Mouse (Mus musculus) T-helper 17 cell (primary cell): Measurements from ENCODE around the gene Akap13.

Source experiments
- in situ Hi-C, 2 experiments: fragments of 300-600 bp; cut with MboI, MseI; formaldehyde crosslinking; loops; 1 replicate in 1 of 2; 2 replicates in 1 of 2; pipeline ENCODE4 v1.15.1; 2025; ENCODE audit warnings: high pct_unique_total_duplicates in 2 of 2

Gene Akap13

DNA sequence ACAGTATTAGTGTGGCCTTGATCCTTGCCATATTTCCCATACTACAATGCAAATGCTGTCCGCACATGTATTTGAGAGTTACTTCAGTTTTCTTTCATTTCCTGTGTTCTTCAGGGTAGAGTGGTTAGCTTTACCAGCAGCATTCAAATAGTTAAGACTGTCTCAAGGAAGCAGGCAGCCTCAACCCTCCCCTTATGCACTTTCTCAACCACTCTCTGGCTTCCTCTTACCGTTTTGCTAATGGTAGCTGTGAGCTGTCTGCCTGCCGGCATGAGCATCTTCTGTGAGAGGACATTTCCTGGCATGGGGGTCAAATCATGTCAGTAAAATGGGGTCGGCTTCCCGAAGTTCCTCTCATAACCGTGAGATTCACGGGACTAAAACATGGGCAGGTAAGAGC is 246.4 kb downstream of the Akap13 start:
- in situ Hi-C loops = no loop called here

DNA sequence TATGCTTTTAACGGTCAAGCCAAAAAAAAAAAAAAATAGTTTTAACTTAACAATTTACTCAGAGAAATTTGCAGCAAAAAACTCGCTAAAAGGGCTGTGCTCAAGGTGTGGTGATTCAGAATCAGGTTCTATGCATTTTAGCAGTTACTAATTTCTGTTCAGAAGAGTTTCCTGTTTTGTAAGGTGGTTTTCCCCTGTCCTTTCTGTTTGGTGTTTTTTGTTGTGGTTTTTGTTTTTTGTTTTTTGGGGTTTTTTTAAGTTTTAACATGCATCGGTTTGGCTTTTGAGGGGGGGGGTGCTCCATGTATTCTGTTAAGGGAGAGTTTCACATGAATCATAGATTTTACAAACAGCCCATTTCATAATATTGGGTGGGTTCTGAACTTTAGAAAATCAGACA is 247.0 kb downstream of the Akap13 start:
- in situ Hi-C loops = no loop called here

DNA sequence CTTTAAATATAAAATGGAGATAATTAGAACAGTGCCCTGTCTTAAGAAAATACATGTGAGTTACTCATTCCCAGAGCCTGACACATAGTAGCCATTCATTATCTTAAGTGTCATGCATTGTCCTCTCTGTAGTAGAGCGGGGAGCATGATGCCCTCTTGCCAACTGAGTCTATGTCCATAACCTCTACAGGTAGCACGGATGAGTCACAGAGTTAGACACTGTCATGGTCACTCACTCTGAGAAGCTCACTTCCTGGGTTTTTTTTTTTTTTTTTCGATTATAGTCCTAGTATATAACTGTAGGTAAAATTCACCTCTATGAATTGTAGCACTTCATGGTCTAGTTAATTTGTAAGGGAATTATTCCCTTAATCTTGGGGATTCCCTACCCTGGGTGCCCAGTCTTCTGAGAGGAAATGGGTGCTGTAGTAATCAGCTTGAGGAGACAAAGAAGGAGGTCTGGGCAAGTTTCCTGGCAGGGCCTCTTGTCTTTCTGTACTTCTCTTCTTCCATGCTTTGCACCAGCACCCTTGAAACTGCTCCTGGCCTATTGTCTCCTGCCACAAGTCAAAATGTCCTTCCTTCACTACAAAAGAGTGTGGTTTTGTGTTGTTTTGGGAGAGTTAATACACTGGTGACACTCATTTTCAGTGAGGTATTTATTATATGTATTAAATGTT is 247.8 kb downstream of the Akap13 start:
- in situ Hi-C loops = no loop called here

DNA sequence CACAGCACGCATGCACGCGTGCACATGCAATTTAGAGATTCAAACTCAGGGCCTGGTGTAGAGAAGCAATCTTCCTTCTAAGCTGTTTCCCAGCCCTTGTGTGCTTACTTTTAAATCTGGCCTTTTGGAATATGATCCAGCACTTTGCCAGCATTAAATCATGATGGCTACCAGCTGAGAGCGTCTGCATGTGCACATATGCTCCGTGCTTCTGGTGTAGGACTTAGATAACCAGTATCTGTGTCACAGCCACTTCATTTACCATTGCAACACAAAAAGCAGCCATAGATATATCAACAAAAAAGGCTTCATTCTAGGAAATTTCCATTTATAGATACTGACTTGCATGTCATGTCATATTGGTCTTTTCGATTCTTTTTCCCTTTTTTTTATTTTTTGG is 249.5 kb downstream of the Akap13 start:
- in situ Hi-C loops = no loop called here

DNA sequence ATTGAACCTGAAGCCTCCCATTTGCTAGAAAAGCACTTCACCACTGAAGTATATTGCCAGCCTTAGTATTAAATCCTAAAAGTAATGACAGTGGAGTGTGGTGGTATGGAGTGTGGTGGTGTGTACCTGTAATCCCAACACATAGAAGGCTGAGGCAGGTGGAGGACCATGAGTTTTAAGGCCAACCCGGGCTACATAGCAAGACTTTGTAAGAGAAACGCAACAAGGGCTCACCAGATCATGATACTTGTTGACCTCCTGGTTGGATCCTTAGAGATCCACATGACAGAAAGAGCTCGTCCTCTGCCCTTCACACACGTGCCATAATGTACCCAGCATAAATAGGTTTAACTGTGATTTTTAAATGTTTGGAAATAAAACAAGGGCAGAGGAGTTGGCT is 254.6 kb downstream of the Akap13 start:
- in situ Hi-C loops = no loop called here

DNA sequence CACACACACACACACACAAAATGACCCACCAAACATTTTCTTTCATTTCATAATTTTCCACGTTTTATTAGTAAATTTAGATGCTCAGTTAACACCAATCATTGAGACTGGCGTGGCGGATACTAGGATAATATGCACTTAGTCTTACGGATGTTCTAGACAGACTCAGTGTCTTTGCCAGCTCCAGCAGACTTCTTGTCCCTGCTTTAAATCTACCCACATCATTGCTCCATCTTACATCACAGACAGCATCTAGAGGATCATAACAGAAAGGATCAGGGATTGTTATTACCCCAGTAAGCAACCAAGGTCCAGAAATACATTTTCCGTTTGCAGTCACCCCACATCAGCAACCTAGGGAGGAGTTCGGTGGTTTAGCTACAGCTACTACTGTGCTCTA is 255.6 kb downstream of the Akap13 start:
- in situ Hi-C loops = no loop called here

DNA sequence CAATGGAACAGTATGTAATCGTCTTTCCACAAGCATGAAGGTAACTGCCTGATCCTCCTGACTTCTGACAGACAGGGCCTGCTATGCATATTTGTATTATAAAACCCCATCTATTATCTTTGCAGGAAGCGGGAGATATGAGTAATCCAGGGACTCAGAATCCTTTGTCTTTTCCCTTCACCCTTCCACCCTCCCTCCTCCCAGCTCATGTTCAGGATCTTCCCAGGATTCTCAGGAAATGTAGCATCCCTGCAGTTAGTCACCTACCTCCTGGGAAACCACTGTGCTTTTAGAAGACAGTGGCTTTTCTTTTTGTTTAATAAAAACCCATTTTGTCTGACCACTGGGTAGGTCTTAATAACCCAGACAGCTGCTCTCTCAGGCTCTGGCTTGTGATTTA is 256.1 kb downstream of the Akap13 start:
- in situ Hi-C loops = no loop called here

DNA sequence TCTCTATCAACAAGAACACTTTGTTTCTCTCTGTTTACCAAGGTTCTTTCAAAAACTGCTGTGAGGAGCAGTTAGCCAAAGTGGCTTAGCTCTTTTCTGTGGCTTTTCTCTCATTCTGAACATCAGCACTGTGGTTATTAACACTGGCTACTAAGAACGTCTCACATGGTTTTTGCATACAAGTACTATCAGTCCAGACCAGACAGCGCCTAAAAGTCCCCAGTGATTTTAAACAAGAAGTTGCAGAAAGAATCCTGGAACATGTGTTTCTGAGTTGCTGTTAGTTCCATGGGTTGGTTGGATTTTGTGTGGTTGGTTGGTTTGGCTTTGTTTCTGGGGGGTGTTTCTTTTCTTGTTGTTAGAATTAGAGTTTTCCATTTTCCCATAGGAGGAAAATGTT is 257.5 kb downstream of the Akap13 start:
- in situ Hi-C loops = no loop called here

DNA sequence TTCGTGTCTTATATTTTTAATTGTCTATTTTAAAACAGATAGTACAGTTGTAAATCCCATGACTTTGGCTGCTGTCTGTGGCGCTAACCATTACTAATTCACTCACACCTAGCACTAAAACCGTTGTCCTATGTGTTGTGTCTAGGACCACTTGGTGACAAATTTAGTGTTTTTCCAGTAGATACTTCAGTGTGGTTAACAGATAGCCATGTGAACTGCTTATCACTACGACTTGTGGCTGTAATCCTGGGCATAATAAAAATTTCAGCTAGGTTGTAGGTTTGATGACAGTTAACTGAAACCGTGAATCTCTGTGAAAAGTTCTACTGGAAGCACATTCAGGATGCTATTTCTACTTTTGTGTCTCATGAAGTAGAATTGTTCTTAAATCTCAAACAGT is 258.6 kb downstream of the Akap13 start:
- in situ Hi-C loops = no loop called here

DNA sequence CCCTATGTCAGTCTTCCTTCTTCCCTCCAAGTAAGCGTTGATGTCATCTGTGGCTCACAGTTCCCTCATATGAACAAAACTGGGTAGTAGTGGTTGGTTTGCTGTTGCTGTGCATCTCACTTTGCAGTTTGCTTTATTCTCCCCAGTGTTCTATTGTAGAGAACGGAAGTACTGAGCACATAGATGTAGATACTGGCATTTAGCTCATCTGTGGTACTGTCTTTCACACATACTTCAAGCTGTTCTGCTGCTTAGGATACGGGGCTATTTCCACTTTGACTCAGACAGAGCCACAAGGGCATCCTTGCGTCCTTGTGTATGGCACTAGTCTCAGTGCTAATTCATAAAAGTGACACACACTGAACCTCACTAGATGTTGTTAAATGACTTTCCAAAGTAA is 259.7 kb downstream of the Akap13 start:
- in situ Hi-C loops = loop anchor here in 1 of 2 experiments (5.0 kb wide), 1 partner anchor 73 kb away; no protein-coding TSS in a partner anchor

DNA sequence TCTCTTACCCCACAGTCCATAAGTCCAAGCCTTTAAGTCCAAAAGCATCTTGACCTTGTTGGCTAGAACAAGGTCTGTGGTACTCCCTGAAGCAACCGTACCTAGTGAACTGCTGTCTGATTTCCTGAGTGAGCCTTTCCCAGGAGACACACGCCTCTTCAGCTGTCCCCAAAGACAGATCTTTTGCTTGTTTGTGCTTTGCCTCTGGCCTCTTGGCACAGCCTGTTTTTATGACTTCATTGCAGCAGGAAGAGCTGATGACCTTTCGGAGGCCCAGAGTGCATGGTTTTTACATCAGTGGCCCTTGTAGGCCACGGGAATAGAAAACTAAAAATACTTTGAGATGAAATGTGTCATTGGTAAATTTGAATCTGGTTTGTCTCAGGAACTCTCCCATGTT is 260.6 kb downstream of the Akap13 start:
- in situ Hi-C loops = loop anchor here in 1 of 2 experiments (5.0 kb wide), 1 partner anchor 74 kb away; no protein-coding TSS in a partner anchor

DNA sequence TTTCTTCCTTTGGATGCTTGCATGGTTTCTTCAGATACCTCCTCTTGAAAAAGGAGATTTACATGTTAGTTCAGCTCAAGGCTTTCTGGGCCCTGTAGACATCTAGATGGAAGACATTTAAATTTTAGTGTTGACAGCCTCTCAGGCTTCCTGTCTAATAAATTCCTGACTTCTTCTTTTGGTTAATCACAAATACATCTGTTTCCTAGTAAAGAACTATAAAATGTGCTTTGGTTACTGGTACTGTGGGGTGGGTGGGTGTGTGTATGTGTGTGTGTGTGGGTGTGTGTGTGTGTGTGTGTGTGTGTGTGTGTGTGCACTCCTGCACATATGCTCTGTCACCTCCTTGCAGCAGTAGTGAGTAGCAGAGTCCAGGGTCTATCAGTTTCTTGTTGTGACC is 262.0 kb downstream of the Akap13 start:
- in situ Hi-C loops = loop anchor here in 1 of 2 experiments (5.0 kb wide), 1 partner anchor 75 kb away; no protein-coding TSS in a partner anchor

DNA sequence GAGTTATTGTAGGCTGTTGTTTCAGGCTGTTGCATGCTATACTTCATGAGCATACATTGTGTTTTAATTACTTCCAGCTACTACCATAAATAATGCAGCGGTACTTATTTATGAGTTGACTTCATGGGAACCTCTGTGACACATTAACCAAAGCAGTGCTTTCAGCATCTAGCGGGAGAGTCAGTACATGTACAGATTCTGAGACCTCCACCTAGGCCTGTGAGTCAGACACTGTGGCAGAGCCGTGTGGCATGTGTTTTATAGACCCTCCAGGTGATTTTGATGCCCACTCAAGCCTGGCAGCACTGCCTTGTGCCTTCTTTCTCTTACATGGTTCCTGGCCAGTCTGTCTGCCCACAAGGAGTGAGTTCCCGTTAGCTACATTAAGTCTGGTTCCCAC is 266.0 kb downstream of the Akap13 start:
- in situ Hi-C loops = no loop called here

DNA sequence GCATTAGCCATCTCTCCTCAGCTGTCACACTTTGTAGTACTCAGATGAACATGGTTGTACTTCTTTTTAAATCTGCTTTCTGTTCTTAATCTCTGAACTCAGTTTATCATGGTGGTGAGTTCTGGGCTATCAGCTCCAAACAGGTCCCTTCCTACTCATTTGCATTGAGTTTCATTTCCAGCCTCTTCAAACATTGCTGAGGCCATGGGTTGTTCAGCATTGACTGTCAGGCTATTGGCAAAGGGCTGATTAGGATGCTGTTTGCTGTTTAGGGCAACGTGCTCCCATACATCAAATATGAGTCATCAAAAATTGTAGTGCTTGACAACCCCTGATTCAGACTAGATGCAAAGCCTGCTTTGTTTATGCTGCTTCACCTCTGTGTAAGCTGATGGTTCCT is 268.7 kb downstream of the Akap13 start:
- in situ Hi-C loops = no loop called here

DNA sequence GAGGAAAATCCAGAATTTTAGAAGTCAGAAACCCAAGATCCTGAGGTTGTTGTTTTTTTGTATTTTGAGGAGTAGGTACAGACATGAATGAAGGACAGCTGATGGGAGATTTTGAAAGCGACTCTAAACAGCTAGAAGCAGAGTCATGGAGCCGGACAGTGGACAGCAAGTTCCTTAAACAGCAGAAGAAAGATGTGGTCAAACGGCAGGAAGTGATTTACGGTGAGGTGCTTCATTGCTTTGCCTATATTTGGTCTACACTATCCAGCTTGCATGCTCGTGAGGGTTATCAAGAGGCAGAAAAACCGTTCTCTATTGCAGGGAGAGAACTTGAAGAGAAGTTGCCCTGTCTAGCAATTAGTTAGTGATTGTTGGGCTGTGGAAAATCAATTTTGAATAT is 270.6 kb downstream of the Akap13 start:
- in situ Hi-C loops = no loop called here

DNA sequence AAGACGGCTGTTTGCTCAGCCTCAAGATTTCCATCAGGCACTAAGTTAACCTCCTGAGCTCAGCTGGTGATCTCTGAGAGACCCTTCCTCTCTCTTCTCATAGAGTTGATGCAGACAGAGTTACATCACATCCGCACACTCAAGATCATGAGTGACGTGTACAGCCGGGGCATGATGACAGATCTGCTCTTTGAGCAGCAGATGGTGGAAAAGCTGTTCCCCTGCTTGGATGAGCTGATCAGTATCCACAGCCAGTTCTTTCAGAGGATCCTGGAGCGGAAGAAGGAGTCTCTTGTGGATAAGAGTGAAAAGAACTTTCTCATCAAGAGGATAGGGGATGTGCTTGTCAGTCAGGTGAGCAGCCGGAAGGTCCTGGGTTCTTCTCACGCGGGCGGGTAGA is 271.5 kb downstream of the Akap13 start:
- in situ Hi-C loops = no loop called here

DNA sequence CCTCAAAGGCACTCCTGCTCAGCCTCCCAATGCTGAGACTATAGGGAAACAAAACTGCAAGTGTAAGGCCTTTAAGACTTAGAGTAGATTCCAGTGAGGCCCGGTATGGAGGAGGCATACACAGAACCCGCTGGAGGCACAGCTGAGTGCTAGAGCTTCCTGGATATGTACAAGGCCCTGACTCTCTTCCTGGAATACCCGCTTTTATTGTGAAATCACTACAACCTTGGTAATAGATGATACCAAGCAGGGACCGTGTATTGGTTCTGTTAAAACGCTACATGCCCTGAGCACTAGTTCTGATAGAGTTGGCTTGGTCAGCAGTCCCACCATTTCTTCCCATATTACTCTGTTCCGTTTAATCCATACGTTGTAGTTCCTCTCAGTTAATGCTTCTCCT is 274.3 kb downstream of the Akap13 start:
- in situ Hi-C loops = loop anchor here in 1 of 2 experiments (10.0 kb wide), 1 partner anchor 595 kb away; no protein-coding TSS in a partner anchor

DNA sequence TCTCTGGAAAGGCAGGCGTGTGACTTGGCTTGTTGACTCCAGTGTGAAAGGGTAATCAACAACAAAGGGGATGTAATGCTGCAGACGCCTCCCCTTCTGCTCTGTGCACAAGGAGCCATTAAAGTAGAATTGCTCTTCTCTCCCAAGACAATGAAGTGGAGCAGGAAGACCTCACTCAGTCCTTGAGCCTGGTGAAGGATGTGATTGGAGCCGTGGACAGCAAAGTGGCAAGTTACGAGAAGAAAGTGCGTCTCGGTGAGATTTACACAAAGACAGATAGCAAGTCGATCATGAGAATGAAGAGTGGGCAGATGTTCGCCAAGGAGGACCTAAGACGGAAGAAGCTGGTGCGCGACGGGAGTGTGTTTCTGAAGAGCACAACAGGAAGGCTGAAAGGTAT is 274.9 kb downstream of the Akap13 start:
- in situ Hi-C loops = loop anchor here in 1 of 2 experiments (10.0 kb wide), 1 partner anchor 595 kb away; no protein-coding TSS in a partner anchor

DNA sequence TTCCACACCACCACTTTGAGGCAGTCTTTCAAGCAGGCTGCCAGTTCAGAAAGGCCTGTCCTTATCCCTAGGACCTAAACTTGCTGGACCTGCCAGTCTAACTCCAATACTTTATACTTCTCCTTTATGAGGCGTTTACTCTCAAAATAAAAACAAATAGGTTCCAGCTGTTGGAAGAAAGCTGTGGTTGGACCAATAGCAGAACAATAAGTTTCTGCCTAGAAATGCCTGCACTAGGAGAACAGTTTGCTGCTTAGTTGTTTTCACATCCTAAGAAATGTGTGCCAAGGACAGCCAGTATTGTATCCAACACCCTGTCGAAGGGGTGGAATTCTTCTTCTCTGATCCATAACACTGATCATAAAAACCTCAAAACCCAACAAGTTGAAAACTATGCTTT is 276.6 kb downstream of the Akap13 start:
- in situ Hi-C loops = loop anchor here in 1 of 2 experiments (10.0 kb wide), 1 partner anchor 597 kb away; no protein-coding TSS in a partner anchor

DNA sequence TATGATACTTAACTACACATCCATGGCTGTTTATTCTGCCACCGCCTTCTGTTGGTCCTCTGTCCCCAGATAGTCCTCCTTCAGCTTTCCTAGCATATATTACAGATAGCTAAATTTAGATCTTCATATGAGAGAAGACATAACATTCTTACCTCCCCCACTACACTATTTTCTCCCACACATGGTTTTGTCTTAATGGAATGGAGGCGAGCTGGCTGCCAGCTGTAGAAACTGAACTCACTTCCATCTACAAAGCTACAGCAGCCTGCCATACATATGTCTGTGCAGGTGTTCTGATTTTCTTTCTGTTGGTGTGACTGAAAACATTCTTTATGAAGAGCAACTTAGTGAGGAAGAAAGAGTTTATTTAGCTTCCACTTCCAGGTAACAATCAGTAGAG is 277.8 kb downstream of the Akap13 start:
- in situ Hi-C loops = loop anchor here in 1 of 2 experiments (10.0 kb wide), 1 partner anchor 598 kb away; no protein-coding TSS in a partner anchor

DNA sequence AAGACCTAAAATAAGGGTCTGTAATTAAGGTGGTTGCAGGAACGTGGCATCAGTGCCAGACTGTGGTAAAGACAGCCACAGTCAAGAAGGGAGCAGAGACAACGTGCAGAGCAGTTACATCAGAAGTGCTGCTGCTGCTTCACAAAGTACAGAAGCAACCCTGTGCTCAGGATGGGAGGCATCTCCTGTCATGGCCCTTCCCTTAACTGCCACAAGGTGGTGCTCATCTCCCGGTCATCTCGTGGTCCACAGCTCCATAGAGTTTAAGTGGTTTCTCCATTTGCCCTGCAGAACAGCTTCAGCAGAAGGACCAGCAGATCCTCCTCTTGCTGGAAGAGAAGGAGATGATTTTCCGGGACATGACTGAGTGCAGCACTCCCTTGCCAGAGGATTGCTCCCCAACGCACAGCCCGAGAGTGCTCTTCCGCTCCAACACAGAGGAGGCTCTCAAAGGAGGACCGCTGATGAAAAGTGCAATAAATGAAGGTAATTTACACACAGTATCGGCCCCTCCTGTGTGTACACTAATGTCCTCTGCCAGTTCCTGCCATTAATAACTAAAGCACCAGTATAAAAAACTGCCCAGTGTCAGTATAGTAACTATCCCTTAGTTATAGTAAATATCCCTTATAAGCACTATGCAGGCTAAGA is 283.9 kb downstream of the Akap13 start:
- in situ Hi-C loops = loop anchor here in 1 of 2 experiments (10.0 kb wide), 1 partner anchor 604 kb away; no protein-coding TSS in a partner anchor

DNA sequence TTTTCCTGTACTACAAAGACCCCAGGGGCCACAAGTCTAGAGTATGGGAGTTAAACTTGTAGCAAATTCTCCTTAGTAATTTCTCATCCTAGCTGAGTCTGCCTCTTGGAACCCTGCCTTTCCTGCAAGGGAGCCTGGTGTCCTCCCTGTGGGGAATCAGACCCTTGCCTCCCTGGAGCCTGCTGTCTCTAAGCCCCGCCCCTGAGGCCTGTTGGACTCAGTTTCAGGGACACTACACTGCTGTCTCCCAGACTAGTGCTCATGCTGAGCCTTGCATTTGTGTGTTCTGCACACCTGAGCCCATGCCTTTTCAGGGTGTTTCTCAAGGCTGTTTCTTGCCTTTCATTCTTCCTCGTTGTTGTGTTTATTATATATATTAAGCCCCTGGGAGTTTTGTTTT is 289.2 kb downstream of the Akap13 start:
- in situ Hi-C loops = no loop called here
